Mouse (Mus musculus) limb, embryonic 10.5 days (tissue): ENCODE data around the gene Swt1. TPM values are rescaled to one million over a fixed set of nuclear protein-coding genes. Genes with fewer than 3 reads are reported as not detected.
"Not testable (repeated sequence)": the region's sequence is repeated elsewhere in the genome, so short reads cannot be mapped to it uniquely, and the experiment has no call there.

ENCODE experiments used
- DNase-seq: peaks from one replicate; pipeline ENCODE4 v3.0.0-alpha.2; 2017; ENCODE audit warnings: low spot score
- H3K27ac ChIP-seq: fragments of 300-500 bp; sonication (generic); 2 replicates; pipeline ENCODE4 v1.5.1; 2016; ENCODE audit warnings: mild to moderate bottlenecking
- H3K27me3 ChIP-seq: fragments of 300-500 bp; sonication (generic); 2 replicates; pipeline ENCODE4 v1.6.1; 2016; ENCODE audit warnings: low read depth, mild to moderate bottlenecking; ENCODE audit not compliant: poor library complexity, severe bottlenecking
- H3K36me3 ChIP-seq: fragments of 300-500 bp; sonication (generic); 2 replicates; pipeline ENCODE4 v1.6.1; 2016; ENCODE audit warnings: mild to moderate bottlenecking, moderate library complexity
- H3K4me1 ChIP-seq: fragments of 300-500 bp; sonication (generic); 2 replicates; pipeline ENCODE4 v1.6.1; 2016
- H3K4me3 ChIP-seq: fragments of 300-500 bp; sonication (generic); 2 replicates; pipeline ENCODE4 v1.5.1; 2016; ENCODE audit warnings: mild to moderate bottlenecking, moderate library complexity
- H3K9me3 ChIP-seq: fragments of 300-500 bp; sonication (generic); replicated peaks from 2 replicates; pipeline ENCODE4 v1.6.1; 2016; ENCODE audit warnings: mild to moderate bottlenecking
- WGBS: fragments of 180-500 bp; shearing (Covaris S2); methylation state at CpG from one replicate; pipeline ENCODE4 v1.1.7; 2016; 5-methylcytosine and 5-hydroxymethylcytosine counted together
- polyA plus RNA-seq: library from polyadenylated mRNA; unstranded; fragments of >200 nt; fragmentation: Nextera tagmentation; extraction: Ambion mirVana; gene quantifications from 2 replicates; pipeline ENCODE4 v1.2.1, GENCODE M21; 2016

Gene Swt1
- polyA plus RNA-seq, result 18.3 and 19.1 TPM in 2 replicates

DNA sequence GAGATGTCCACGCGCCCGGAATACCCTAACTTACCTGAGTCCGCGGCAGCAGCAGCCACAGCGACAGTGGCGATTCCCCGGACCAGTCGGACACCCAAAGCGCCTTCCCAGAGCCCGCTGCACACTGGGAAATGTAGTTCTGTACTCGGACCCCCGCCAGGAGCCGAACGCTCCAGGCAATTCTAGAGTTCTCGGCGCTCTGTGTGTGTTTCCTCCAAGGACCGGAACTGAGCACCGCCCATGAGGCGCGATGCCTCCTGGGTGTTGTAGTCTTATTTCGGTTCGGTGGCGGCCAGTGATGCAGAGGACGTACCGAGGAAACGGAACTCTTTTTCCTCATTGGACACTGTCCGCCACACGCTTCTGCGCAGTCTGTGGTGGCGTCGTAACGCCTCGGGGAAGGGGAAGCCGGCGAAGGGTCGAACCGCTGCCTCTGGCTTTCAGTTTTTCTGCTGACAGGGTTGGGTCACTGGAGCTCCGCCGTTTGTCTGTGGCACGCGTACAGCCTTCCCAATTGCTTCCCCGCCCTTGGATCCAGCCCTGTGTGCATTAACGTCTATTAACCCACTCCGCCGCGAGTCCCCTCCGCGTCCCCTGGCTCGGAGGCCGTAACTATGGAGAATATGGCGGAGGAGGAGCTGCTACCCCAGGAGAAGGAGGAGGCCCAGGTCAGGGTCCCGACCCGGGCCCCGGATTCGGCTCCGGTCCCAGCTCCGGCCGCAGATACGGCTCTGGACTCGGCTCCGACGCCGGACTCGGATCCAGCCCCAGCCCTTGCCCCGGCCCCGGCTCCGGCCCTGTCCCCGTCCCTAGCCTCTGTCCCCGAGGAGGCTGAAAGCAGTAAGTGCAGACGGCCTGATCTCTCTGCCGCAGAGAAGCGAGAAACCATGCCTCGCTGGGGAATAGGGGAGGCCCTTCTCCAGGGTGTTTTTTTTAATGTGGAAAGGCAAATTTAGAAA, at the start of gene Swt1, which contains the start of gene Trmt1l:
Gene Swt1, minus strand, starts transcription at position 193 of the 959 bp plus-strand sequence.
Gene Trmt1l, plus strand, starts transcription at position 280 of the 959 bp plus-strand sequence.
- WGBS, result under 1% methylated on average over 74 of the region's 74 CpGs
- no peaks in the 10 kb centered on the region for H3K27me3 ChIP-seq
- peak; percentile 95 for DNase-seq
- peak within 1 kb of the TSS; percentile 93 for H3K4me3 ChIP-seq
- no peaks in the 10 kb centered on the region for H3K9me3 ChIP-seq
- peak within 1 kb of the TSS; percentile 96 for H3K27ac ChIP-seq
- H3K4me1 ChIP-seq, result peaks cover 12% of the 10 kb centered on the region
- H3K36me3 ChIP-seq, result peaks cover 8% of the 10 kb centered on the region

DNA sequence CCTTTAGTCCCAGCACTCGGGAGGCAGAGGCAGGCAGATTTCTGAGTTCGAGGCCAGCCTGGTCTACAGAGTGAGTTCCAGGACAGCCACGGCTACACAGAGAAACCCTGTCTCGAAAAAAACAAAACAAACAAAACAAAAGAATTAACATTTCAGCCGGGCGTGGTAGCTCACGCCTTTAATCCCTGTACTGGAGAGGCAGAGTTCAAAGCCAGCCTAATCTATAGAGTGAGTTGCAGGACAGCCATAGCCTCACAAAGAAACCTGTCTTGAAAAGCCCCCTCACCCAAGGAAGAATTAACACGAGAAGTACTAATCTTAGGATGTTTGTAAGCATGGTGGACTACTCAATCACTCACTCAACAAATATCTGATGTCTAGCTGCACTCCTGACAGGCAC, 44.1 kb upstream of the Swt1 start:
- 92% methylated on average over 8 of the region's 8 CpGs for WGBS
- H3K4me1 ChIP-seq, H3K9me3 ChIP-seq, DNase-seq, H3K4me3 ChIP-seq, H3K27ac ChIP-seq, H3K27me3 ChIP-seq: not testable (repeated sequence)
- H3K36me3 ChIP-seq, result peaks cover 96% of the 10 kb centered on the region

DNA sequence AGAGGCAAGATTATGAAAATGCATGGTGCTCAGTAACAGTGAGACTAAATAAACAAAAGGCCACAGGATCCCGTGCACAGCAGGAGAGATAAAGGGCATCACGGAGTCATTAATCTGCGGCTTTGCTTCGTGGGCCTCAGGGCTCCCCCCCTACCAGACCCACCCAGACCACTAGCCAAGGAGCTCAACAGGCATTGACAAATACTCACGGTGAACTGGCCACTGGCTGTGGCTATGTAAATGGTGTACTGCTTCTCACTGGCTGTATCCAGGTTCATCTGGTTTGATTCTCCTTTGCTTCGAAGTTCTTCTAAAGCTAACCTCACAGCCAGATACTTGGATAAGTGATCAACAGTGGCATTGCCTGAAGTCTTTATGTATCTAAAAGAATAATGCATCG, 43.2 kb upstream of the Swt1 start:
- Histone ChIP-seq H3K4me3 (no peak overlapping the region), H3K4me1 (no peaks in the 10 kb centered on the region), H3K36me3 (peaks cover 95% of the 10 kb centered on the region), H3K9me3 (no peaks in the 10 kb centered on the region), H3K27ac (no peak overlapping the region), H3K27me3 (no peaks in the 10 kb centered on the region)
- WGBS, result 83% methylated on average over 7 of the region's 7 CpGs
- no peak for DNase-seq

DNA sequence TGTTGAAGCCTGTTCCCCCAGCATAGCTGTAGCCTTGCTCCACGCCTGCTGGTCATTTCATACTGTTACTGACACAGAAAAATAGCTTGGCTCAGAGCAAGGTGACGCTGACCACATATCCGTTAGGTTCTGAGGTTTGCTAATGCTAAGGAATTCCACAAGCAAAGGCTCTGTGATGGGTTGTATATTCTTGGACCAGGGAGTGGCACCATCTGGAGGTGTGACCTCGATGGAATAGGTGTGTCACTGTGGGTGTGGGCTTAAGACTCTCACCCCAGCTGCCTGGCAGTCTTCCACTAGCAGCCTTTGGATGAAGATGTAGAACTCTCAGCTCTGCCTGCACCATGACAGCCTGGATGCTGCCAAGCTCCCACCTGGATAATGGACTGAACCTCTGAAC, 38.3 kb upstream of the Swt1 start:
- Histone ChIP-seq H3K27me3 (no peaks in the 10 kb centered on the region), H3K36me3 (peaks cover 59% of the 10 kb centered on the region), H3K27ac (no peak overlapping the region), H3K4me1 (no peaks in the 10 kb centered on the region), H3K9me3 (no peaks in the 10 kb centered on the region), H3K4me3 (no peak overlapping the region)
- no peak for DNase-seq
- WGBS, result 86% methylated on average over 4 of the region's 4 CpGs

DNA sequence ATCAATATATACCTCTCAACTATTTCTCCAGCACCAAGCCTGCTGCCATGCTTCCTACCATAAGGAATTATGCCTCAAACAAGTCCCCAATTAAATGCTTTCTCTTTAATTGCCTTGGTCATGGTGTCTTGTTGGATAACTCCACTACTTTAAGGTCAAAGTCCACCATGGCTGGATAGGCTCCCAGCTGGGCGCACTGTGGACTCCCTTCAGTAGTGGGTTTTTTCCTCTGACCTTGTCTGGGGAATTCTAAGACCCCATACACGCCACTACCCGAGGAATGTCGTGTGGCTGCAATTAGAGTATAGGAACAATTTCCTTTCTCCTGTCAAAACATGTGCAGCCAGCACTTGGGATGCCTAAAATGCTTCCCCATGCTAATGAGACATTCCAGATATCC, 36.7 kb upstream of the Swt1 start:
- 52% methylated on average over 4 of the region's 4 CpGs for WGBS
- H3K36me3 ChIP-seq, result peaks cover 57% of the 10 kb centered on the region
- DNase-seq, result no peak

DNA sequence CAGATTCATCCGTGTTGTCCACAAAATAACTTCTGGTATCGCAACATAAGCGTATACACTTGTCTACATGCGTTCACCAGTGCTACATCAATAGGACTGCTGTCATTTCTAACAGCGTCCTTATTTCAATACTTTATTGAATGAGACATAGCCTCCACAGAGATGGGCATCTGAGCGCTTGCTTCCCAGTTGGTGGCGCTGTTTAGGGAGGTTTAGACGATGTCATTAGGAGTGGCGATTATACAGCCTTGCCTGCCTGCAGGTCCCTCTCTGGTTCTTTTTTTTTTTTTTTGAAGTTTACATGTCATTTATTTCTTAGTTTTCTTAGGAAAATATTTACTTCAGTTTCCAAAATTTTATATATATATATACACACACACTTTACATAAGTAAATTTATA, 33.0 kb upstream of the Swt1 start:
- Histone ChIP-seq H3K4me1 (no peaks in the 10 kb centered on the region), H3K4me3 (no peak overlapping the region), H3K27ac (no peak overlapping the region), H3K9me3 (no peaks in the 10 kb centered on the region), H3K36me3 (peaks cover 58% of the 10 kb centered on the region), H3K27me3 (no peaks in the 10 kb centered on the region)
- DNase-seq, result no peak
- whole genome bisulfite sequencing, result 81% methylated on average over 9 of the region's 9 CpGs

More for the DNA sequence above, 36.7 kb upstream of the Swt1 start:
- Histone ChIP-seq H3K27me3 (no peaks in the 10 kb centered on the region), H3K27ac (no peak overlapping the region), H3K4me3 (no peak overlapping the region), H3K9me3 (no peaks in the 10 kb centered on the region), H3K4me1 (no peaks in the 10 kb centered on the region)

DNA sequence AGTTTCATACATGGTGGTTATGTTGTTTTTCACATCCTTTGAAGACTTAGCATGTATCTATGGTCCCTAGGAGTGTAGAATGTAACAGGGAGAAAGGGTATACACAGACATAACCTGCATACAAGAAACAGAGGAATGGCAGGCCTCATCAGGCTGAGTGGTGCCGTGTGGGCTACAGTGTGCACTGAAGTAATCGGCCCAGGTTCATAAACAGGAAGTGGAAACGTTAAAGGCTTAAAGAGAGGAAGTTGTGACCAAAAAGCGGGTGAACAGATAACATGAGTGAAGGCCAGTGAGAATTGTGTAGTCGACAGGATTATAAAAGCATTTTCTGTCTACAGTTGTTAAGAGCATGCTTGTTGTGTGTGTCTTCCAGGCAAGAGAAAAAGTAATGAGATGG, 28.8 kb upstream of the Swt1 start:
- no peak overlapping the region for H3K27ac ChIP-seq
- no peaks in the 10 kb centered on the region for H3K9me3 ChIP-seq
- H3K36me3 ChIP-seq, result peaks cover 88% of the 10 kb centered on the region
- no peak for DNase-seq
- no peaks in the 10 kb centered on the region for H3K4me1 ChIP-seq
- H3K4me3 ChIP-seq, result no peak overlapping the region
- 90% methylated on average over 5 of the region's 5 CpGs for WGBS
- no peaks in the 10 kb centered on the region for H3K27me3 ChIP-seq

DNA sequence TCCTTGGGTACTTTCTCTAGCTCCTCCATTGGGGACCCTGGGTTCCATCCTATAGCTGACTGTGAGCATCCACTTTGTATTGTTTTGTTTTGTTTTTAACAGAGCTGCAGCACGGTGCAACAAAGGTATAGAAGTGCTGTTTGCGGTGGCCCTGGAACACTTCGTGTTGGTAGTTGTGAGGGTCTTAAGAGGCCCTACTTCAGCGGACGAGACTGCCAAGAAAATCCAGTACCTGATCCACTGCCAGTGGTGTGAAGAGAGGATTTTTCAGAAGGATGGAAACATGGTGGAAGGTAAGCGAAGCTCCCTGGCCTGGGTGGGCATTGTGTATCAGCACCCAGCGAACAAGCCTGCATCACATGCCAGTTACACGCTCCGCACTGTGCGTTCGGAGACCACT, 23.7 kb upstream of the Swt1 start:
- H3K4me1 ChIP-seq, result no peaks in the 10 kb centered on the region
- H3K9me3 ChIP-seq, result no peaks in the 10 kb centered on the region
- H3K4me3 ChIP-seq, result no peak overlapping the region
- peaks cover 92% of the 10 kb centered on the region for H3K36me3 ChIP-seq
- 97% methylated on average over 11 of the region's 11 CpGs for WGBS
- DNase-seq, result no peak
- H3K27ac ChIP-seq, result no peak overlapping the region
- H3K27me3 ChIP-seq, result no peaks in the 10 kb centered on the region

DNA sequence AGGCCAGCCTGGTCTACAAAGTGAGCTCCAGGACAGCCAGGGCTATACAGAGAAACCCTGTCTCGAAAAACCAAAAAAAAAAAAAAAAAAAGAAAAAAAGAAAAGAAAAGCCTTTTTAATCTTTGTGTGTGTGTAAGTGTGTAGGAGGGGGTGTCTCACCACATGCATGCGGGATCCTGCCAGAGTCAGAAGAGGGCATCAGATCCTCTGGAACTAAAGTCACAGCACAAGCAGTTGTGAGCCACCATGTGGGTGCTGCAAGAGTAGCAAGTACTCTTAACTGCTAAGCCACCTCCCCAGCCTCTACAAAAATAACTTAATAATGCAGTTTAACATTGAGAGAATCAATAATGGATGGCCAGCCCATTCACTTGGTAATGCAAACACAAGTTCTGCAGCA, 22.6 kb upstream of the Swt1 start:
- Histone ChIP-seq H3K27ac (no peak overlapping the region), H3K27me3 (no peaks in the 10 kb centered on the region), H3K36me3 (peaks cover 92% of the 10 kb centered on the region), H3K9me3 (no peaks in the 10 kb centered on the region), H3K4me3 (no peak overlapping the region), H3K4me1 (no peaks in the 10 kb centered on the region)
- 75% methylated on average over 2 of the region's 2 CpGs for WGBS
- DNase-seq, result no peak

DNA sequence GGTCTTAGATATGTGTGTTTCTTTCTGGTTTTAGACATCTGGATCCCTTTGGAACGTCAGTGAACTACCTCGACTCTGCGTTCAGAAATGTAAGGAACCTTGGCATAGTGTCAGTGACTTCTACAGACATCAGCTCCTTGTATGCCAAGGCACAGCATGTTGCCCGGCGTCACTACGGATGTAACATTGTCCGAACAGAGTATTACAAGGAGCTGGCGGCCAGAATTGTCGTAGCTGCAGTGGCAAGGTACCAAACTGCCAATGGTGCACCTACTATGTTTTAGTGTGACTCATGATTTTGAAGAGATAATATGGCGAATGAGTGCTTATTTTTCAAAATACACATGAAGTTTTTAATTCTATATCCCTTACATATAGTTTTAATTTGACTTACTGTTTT, 21.6 kb upstream of the Swt1 start:
- no peaks in the 10 kb centered on the region for H3K27me3 ChIP-seq
- no peak overlapping the region for H3K4me3 ChIP-seq
- no peaks in the 10 kb centered on the region for H3K4me1 ChIP-seq
- WGBS, result 97% methylated on average over 10 of the region's 10 CpGs
- no peaks in the 10 kb centered on the region for H3K9me3 ChIP-seq
- H3K36me3 ChIP-seq, result peaks cover 94% of the 10 kb centered on the region
- no peak overlapping the region for H3K27ac ChIP-seq
- no peak for DNase-seq

DNA sequence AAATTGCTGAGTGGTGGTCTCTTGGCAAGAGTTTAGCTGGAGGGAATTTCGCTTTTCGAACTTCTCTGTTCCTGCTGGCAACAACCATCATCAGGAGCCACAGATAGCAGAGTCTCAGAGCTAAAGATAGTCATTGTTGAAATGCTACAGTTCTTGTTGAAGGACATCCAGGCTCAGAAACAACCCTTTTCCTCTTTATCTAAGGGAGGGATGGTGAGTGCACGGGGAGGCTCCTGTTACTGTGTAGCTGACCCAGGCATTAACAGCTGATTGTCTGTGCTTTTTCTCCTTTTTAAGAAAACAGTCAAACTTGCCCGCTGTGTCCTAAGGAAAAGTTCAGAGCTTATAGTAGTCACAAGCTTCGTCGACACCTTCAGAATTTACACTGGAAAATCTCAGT, 7.2 kb upstream of the Swt1 start:
- no peaks in the 10 kb centered on the region for H3K27me3 ChIP-seq
- no peak for DNase-seq

DNA sequence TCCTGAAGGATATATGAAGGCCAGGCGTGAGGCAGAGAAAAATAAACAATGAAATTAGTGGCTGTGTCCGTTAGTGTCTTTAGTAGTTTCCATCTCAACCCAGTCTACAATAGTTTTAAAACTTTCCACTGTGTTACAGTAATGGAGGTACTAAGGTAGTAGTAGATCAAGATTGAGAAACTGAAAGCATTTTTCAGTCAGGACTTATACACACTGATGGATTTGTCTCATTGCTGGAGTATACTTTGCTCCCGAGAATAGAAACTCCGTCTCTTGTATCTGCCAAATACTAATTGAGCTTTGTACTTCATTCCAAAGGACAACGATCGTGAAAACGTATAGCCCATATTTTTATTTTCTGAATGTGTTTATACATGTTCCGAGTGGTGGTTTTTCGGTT, 1.1 kb upstream of the Swt1 start:
- no peak for DNase-seq
- 53% methylated on average over 9 of the region's 9 CpGs for WGBS
- peaks cover 15% of the 10 kb centered on the region for H3K36me3 ChIP-seq
- H3K4me3 ChIP-seq, result peak overlapping the region; percentile 93
- H3K4me1 ChIP-seq, result peaks cover 12% of the 10 kb centered on the region
- H3K9me3 ChIP-seq, result no peaks in the 10 kb centered on the region
- H3K27ac ChIP-seq, result peak overlapping the region; percentile 96
- H3K27me3 ChIP-seq, result no peaks in the 10 kb centered on the region

More for the DNA sequence above, 7.2 kb upstream of the Swt1 start:
- Histone ChIP-seq H3K9me3 (no peaks in the 10 kb centered on the region), H3K27ac (no peak overlapping the region), H3K4me3 (no peak overlapping the region), H3K4me1 (no peaks in the 10 kb centered on the region), H3K36me3 (peaks cover 69% of the 10 kb centered on the region)
- WGBS, result 85% methylated on average over 6 of the region's 6 CpGs

DNA sequence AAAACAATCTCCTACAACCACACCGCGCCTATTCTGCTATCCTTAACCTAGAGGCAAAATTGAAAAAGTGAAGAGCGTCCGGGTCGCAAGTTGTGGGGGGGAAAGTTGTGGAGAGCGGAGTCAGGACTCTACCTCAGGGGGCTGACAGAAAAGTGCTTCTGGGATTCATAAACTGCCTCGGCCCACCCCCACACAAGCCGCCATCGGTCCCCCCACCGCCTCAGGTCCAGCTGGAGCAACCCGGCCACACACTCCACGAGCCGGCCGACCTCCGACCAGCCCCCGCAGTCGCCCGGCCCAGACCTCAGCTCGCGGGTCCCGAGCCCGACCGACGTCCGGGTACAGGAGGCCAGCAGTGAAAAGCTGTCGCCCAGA, 380 bp downstream of the Swt1 start:
- Histone ChIP-seq H3K9me3 (no peaks in the 10 kb centered on the region), H3K4me3 (peak overlapping the region; percentile 93), H3K36me3 (peaks cover 5% of the 10 kb centered on the region; the same call in 1 of the 2 replicates), H3K27ac (peak overlapping the region; percentile 96), H3K4me1 (peaks cover 12% of the 10 kb centered on the region), H3K27me3 (no peaks in the 10 kb centered on the region)
- 1% methylated on average over 26 of the region's 26 CpGs for WGBS
- DNase-seq, result no peak
